Mouse (Mus musculus): Measurements from ENCODE around the gene Krt25. TPM values are rescaled to one million over a fixed set of nuclear protein-coding genes. Genes with fewer than 3 reads are reported as not detected.

Gene Krt25
- polyA plus RNA-seq, 1 experiment: not detected

- WGBS: 42% methylated on average over 4 of the region's 4 CpGs
- DNase-seq (ENCODE audit: low read depth, low spot score): no peak
Observed at GRCm38 (mm10) chr11:99283334-99283733, 39.4 kb downstream of the Krt25 start.

DNA sequence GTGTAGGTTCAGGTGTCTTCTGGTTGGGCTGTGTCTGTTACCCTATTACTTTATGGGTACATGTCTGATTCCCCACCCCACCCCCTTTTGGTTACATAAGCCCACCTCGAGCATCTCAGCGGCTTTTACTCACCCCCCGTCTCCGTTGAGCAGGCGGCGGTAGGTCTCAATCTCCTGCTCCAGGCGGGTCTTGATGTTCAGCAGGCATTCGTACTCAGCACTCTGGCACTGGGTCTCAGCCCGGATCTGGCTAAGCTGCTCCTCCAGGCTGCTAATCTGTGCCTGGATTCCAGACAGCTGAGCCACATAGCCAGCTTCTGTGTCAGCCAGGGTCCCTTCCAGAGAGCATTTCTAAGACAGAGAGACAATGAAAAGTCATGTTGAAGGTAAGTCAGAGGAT is 41.6 kb downstream of the Krt25 start:
- no peak for DNase-seq (ENCODE audit: low read depth, low spot score)
- 74% methylated on average over 9 of the region's 9 CpGs for WGBS

DNA sequence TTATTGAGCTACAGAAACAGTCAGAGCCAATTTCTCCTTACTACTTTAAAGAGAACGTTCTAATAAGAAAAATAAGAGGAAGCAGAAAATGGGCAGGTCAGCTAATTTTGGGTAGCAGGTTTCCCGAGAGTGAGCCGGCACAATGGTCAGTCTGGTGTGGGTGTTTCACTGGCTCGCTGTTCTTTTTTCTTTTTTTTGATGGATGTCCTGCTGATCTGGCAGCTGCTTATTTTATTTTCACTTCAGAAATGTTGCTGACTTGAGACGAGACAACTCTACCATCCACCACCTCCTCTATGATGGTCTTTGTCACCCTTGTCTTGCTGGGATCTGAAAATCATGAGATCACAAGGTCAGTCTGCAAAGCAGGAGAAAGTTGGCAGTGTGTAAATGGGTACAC is 42.8 kb downstream of the Krt25 start:
- DNase-seq (ENCODE audit: low read depth, low spot score): no peak
- 66% methylated on average over 5 of the region's 5 CpGs for WGBS

- DNase-seq (ENCODE audit: low read depth, low spot score): no peak
- 29% methylated on average over 7 of the region's 7 CpGs for WGBS
Observed at GRCm38 (mm10) chr11:99276786-99277185, 46.0 kb downstream of the Krt25 start.

DNA sequence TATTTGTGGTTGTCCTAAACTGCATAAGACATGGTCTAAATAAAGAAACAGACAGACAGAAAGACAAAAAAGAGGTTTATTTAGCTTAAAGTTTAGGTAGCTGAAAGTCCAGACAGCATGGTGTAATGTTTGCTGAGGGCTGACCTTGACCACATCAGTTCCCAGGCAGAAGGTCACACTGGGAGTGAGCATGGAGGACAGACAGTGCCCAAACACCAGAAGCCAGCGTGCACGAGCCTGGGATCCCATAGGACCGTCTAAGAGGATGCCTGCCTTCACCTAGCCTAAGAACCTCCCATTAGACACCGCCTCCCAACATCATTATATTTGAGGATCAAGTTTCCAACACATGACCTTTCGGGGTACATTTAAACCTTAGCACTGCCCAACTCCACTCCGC is 47.1 kb downstream of the Krt25 start:
- WGBS: 74% methylated on average over 6 of the region's 6 CpGs
- DNase-seq (ENCODE audit: low read depth, low spot score): no peak

DNA sequence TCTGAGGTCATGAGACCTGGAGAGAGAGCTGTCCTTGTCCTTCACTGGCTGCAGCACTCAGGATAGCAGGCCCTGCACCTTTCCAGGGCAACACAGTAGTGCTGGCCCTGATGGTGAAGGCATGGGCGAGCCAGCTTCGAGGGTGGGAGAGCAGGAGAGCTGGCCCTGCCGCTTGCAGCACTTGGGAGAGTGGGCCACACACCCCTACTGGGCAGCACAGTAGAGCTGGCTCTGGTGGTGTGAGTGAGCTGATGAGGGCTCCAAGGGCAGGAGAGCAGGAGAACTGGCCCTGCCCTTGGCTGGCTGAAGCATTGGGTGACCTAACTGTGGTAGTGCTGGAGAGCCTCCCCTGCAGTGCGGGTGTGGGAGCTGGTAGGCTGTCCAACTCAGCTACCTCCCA is 50.0 kb downstream of the Krt25 start:
- no peak for DNase-seq (ENCODE audit: low read depth, low spot score)
- WGBS: 88% methylated on average over 4 of the region's 4 CpGs

DNA sequence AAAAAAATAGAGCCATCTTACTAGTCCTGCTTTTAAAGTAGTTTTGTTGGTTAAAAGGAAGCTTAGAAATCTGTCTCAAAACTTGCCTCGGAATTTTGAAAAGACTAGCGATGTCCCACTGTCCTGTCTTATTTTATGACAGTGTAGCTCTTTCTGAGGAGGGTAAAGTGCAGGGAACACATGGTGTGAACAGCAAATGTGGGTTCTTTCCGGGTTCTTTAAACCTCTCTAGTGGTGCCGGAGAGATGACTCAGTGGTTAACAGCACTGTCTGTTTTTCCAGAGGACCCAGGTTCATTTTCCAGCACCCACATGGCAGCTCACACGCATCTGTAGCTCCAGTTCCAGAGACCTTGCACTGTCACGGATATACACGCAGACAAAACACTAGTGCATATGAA is 53.6 kb downstream of the Krt25 start:
- 25% methylated on average over 7 of the region's 7 CpGs for WGBS

DNA sequence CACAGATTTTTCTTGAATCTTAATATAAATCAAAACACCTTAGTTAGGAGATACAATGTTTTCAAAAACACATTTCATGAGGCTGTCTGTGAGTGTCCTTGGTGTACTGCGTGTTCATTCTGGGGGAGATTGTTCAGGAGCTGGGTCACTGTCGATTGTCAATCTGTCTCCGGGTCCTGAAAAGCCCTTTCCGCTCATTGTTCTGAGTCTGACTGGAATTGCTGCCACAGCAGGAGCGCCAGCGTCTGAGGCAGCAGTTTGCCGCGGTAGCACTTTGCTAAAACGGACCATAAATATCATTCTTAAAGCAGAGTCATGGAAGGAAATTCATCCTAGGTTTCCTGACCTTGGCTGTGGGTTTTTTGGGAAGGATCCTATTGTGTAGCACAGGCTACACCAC is 57.0 kb downstream of the Krt25 start:
- DNase-seq (ENCODE audit: low read depth, low spot score): no peak

More for the DNA sequence above, 53.6 kb downstream of the Krt25 start:
- DNase-seq (ENCODE audit: low read depth, low spot score): no peak

More for the DNA sequence above, 57.0 kb downstream of the Krt25 start:
- WGBS: 55% methylated on average over 9 of the region's 9 CpGs

Other genes starting within 250 kb of the Krt25 start
- 30.1 and 51.4 TPM in 2 replicates for gene Tns4, start 233.6 kb downstream of the Krt25 start, polyA plus RNA-seq (2012; rRNA removed)
- gene Ccr7, start 167.9 kb downstream of the Krt25 start, polyA plus RNA-seq (2012; rRNA removed): 5.8 and 7.7 TPM in 2 replicates
- gene Smarce1, start 91.9 kb downstream of the Krt25 start, polyA plus RNA-seq (2012; rRNA removed): 16.6 and 17.2 TPM in 2 replicates
- gene Krt222, start 78.9 kb downstream of the Krt25 start, polyA plus RNA-seq (2012; rRNA removed): 0.36 and 0.48 TPM in 2 replicates
- gene Krt24, start 37.7 kb downstream of the Krt25 start, polyA plus RNA-seq (2012; rRNA removed): not detected in 2 replicates
- gene Krt26, start 15.0 kb upstream of the Krt25 start, polyA plus RNA-seq (2012; rRNA removed): not detected in 2 replicates
- gene Krt27, start 28.2 kb upstream of the Krt25 start, polyA plus RNA-seq (2012; rRNA removed): not detected in 2 replicates
- 0.06 TPM in 1 of 2 replicates, not detected in the other for gene Krt28, start 52.0 kb upstream of the Krt25 start, polyA plus RNA-seq (2012; rRNA removed)
- gene Krt10, start 66.4 kb upstream of the Krt25 start, polyA plus RNA-seq (2012; rRNA removed): 0.84 and 1.1 TPM in 2 replicates
- 3.9 and 4.5 TPM in 2 replicates for gene Krt12, start 99.3 kb upstream of the Krt25 start, polyA plus RNA-seq (2012; rRNA removed)
- 409 and 926 TPM in 2 replicates for gene Krt20, start 115.2 kb upstream of the Krt25 start, polyA plus RNA-seq (2012; rRNA removed)
- 1.0 and 2.8 TPM in 2 replicates for gene Krt23, start 170.2 kb upstream of the Krt25 start, polyA plus RNA-seq (2012; rRNA removed)
- not detected in 2 replicates for gene Krt39, start 198.4 kb upstream of the Krt25 start, polyA plus RNA-seq (2012; rRNA removed)
- not detected in 2 replicates for gene Krt40, start 220.2 kb upstream of the Krt25 start, polyA plus RNA-seq (2012; rRNA removed)
- not detected in 2 replicates for gene Krtap3-3, start 227.9 kb upstream of the Krt25 start, polyA plus RNA-seq (2012; rRNA removed)
- not detected in 2 replicates for gene Krtap3-2, start 233.9 kb upstream of the Krt25 start, polyA plus RNA-seq (2012; rRNA removed)
- gene Gm11939, start 236.5 kb upstream of the Krt25 start, polyA plus RNA-seq (2012; rRNA removed): not detected in 2 replicates
- gene Krtap3-1, start 243.7 kb upstream of the Krt25 start, polyA plus RNA-seq (2012; rRNA removed): 0.30 and 0.55 TPM in 2 replicates

All from large intestine, adult 2 months (tissue).